Mouse (Mus musculus) hindbrain, embryonic 11.5 days (tissue): ENCODE data around the gene Sbno2. TPM values are rescaled to one million over a fixed set of nuclear protein-coding genes. Genes with fewer than 3 reads are reported as not detected.

ENCODE experiments used
- ATAC-seq: fragments of 200-750 bp; cut with Nextera tagmentation; 2 replicates; pipeline ENCODE4 v1.8.0; 2017; ENCODE audit warnings: mild to moderate bottlenecking, moderate TSS enrichment, moderate library complexity; ENCODE audit not compliant: low FRiP score
- DNase-seq: peaks from one replicate; pipeline ENCODE4 v3.0.0-alpha.2; 2015; ENCODE audit warnings: low spot score
- H3K27ac ChIP-seq: fragments of 300-500 bp; sonication (generic); 2 replicates; pipeline ENCODE4 v1.5.1; 2014; ENCODE audit warnings: mild to moderate bottlenecking, low read depth, low read length
- H3K27me3 ChIP-seq: fragments of 300-500 bp; sonication (generic); 2 replicates; pipeline ENCODE4 v1.6.1; 2014; ENCODE audit warnings: mild to moderate bottlenecking, low read length, moderate library complexity, mixed read lengths; ENCODE audit not compliant: control insufficient read depth, insufficient read depth
- H3K36me3 ChIP-seq: fragments of 300-500 bp; sonication (generic); 2 replicates; pipeline ENCODE4 v1.6.1; 2014; ENCODE audit warnings: mild to moderate bottlenecking, low read length, moderate library complexity, mixed read lengths; ENCODE audit not compliant: control insufficient read depth, insufficient read depth
- H3K4me1 ChIP-seq: fragments of 300-500 bp; sonication (generic); replicated peaks from 2 replicates; pipeline ENCODE4 v1.6.1; 2014; ENCODE audit warnings: low read length, mixed read lengths; ENCODE audit not compliant: control insufficient read depth, insufficient read depth
- H3K4me2 ChIP-seq: fragments of 300-500 bp; sonication (generic); replicated peaks from 2 replicates; pipeline ENCODE4 v1.6.1; 2014; ENCODE audit warnings: mild to moderate bottlenecking, low read depth, low read length
- H3K4me3 ChIP-seq: fragments of 300-500 bp; sonication (generic); 2 replicates; pipeline ENCODE4 v1.5.1; 2014; ENCODE audit warnings: low read depth, low read length
- H3K9ac ChIP-seq: fragments of 300-500 bp; sonication (generic); 2 replicates; pipeline ENCODE4 v1.6.1; 2014; ENCODE audit warnings: low read depth, low read length
- H3K9me3 ChIP-seq: fragments of 300-500 bp; sonication (generic); 2 replicates; pipeline ENCODE4 v1.6.1; 2016; ENCODE audit warnings: low read length; ENCODE audit not compliant: control insufficient read depth
- WGBS: fragments of 180-500 bp; shearing (Covaris S2); extraction: QIAGEN DNeasy Blood & Tissue Kit; methylation state at CpG from one replicate; pipeline ENCODE4 v1.1.7; 2014; 5-methylcytosine and 5-hydroxymethylcytosine counted together
- polyA plus RNA-seq: library from polyadenylated mRNA; unstranded; fragments of >200 nt; fragmentation: Nextera tagmentation; extraction: Ambion mirVana; gene quantifications from 2 replicates; pipeline ENCODE4 v1.2.1, GENCODE M21; 2014

The Sbno2 gene
- polyA plus RNA-seq, 1 experiment from 2014 or later, result 9.5 TPM

- Histone ChIP-seq H3K27ac (no peak overlapping the region), H3K4me1 (no peaks in the 10 kb centered on the region), H3K36me3 (no peaks in the 10 kb centered on the region; the same call in 1 of the 2 replicates), H3K9ac (no peak overlapping the region), H3K4me3 (no peak overlapping the region), H3K9me3 (no peaks in the 10 kb centered on the region), H3K4me2 (no peak overlapping the region), H3K27me3 (no peaks in the 10 kb centered on the region)
- no peak for ATAC-seq
- no peak for DNase-seq
- 88% methylated on average over 16 of the region's 16 CpGs for WGBS
These were observed 24.8 kb downstream of the Sbno2 start for GRCm38 (mm10) chr10:80080396-80081070.

- no peaks in the 10 kb centered on the region for H3K36me3 ChIP-seq
- H3K27ac ChIP-seq, result no peak overlapping the region
- no peak overlapping the region for H3K4me3 ChIP-seq
- DNase-seq (no peak), ATAC-seq (no peak)
- WGBS, result 90% methylated on average over 1 of the region's 1 CpGs
- peaks cover 2% of the 10 kb centered on the region; the same call in 1 of the 2 replicates for H3K4me1 ChIP-seq
- H3K27me3 ChIP-seq, result no peaks in the 10 kb centered on the region
- H3K9ac ChIP-seq, result no peak overlapping the region
- no peaks in the 10 kb centered on the region for H3K9me3 ChIP-seq
- no peak overlapping the region for H3K4me2 ChIP-seq
These were observed 27.0 kb downstream of the Sbno2 start for GRCm38 (mm10) chr10:80078366-80078765.

GRCm38 (mm10) chr10:80077312-80077711 lies 28.1 kb downstream of the Sbno2 start:
- peaks cover 2% of the 10 kb centered on the region; the same call in 1 of the 2 replicates for H3K4me1 ChIP-seq
- H3K4me3 ChIP-seq, result no peak overlapping the region
- no peaks in the 10 kb centered on the region for H3K36me3 ChIP-seq
- no peaks in the 10 kb centered on the region for H3K9me3 ChIP-seq
- DNase-seq (no peak), ATAC-seq (no peak)
- H3K27me3 ChIP-seq, result no peaks in the 10 kb centered on the region
- H3K9ac ChIP-seq, result no peak overlapping the region
- no peak overlapping the region for H3K27ac ChIP-seq
- H3K4me2 ChIP-seq, result no peak overlapping the region
- 85% methylated on average over 5 of the region's 5 CpGs for WGBS

- Histone ChIP-seq H3K4me2 (no peak overlapping the region), H3K36me3 (no peaks in the 10 kb centered on the region), H3K27me3 (no peaks in the 10 kb centered on the region), H3K27ac (no peak overlapping the region), H3K4me3 (no peak overlapping the region), H3K9ac (no peak overlapping the region), H3K9me3 (no peaks in the 10 kb centered on the region), H3K4me1 (peaks cover 2% of the 10 kb centered on the region; the same call in 1 of the 2 replicates)
- ATAC-seq, result no peak
- 94% methylated on average over 4 of the region's 4 CpGs for WGBS
- DNase-seq, result no peak
These were observed 29.0 kb downstream of the Sbno2 start for GRCm38 (mm10) chr10:80076386-80076785.

GRCm38 (mm10) chr10:80075924-80076323 lies 29.4 kb downstream of the Sbno2 start:
- 33% methylated on average over 1 of the region's 1 CpGs for WGBS
- H3K4me1 ChIP-seq, result peaks cover 2% of the 10 kb centered on the region; the same call in 1 of the 2 replicates
- H3K9me3 ChIP-seq, result no peaks in the 10 kb centered on the region
- H3K4me2 ChIP-seq, result no peak overlapping the region
- DNase-seq (no peak), ATAC-seq (no peak)
- no peak overlapping the region for H3K9ac ChIP-seq
- H3K27me3 ChIP-seq, result no peaks in the 10 kb centered on the region
- no peak overlapping the region for H3K4me3 ChIP-seq
- H3K36me3 ChIP-seq, result no peaks in the 10 kb centered on the region
- H3K27ac ChIP-seq, result no peak overlapping the region

- peaks cover 2% of the 10 kb centered on the region; the same call in 1 of the 2 replicates for H3K4me1 ChIP-seq
- WGBS, result 21% methylated on average over 28 of the region's 28 CpGs
- no peak; the same call in 1 of the 2 replicates for ATAC-seq
- H3K36me3 ChIP-seq, result no peaks in the 10 kb centered on the region
- H3K27me3 ChIP-seq, result no peaks in the 10 kb centered on the region
- no peaks in the 10 kb centered on the region for H3K9me3 ChIP-seq
- no peak overlapping the region for H3K4me3 ChIP-seq
- no peak overlapping the region; the same call in 1 of the 2 replicates for H3K4me2 ChIP-seq
- no peak overlapping the region for H3K9ac ChIP-seq
- no peak for DNase-seq
- H3K27ac ChIP-seq, result no peak overlapping the region
These were observed 30.4 kb downstream of the Sbno2 start for GRCm38 (mm10) chr10:80074813-80075601.

- no peaks in the 10 kb centered on the region for H3K36me3 ChIP-seq
- H3K27me3 ChIP-seq, result no peaks in the 10 kb centered on the region
- ATAC-seq (no peak), DNase-seq (no peak)
- no peak overlapping the region for H3K4me2 ChIP-seq
- no peak overlapping the region for H3K9ac ChIP-seq
- H3K4me3 ChIP-seq, result no peak overlapping the region
- 80% methylated on average over 20 of the region's 20 CpGs for WGBS
- peaks cover 2% of the 10 kb centered on the region; the same call in 1 of the 2 replicates for H3K4me1 ChIP-seq
- no peak overlapping the region for H3K27ac ChIP-seq
- H3K9me3 ChIP-seq, result no peaks in the 10 kb centered on the region
These were observed 32.5 kb downstream of the Sbno2 start for GRCm38 (mm10) chr10:80072623-80073489.

GRCm38 (mm10) chr10:80071516-80071900 lies 33.9 kb downstream of the Sbno2 start:
- Histone ChIP-seq H3K36me3 (no peaks in the 10 kb centered on the region), H3K9me3 (no peaks in the 10 kb centered on the region), H3K27me3 (no peaks in the 10 kb centered on the region), H3K9ac (no peak overlapping the region), H3K4me3 (no peak overlapping the region), H3K4me1 (peaks cover 2% of the 10 kb centered on the region; the same call in 1 of the 2 replicates), H3K4me2 (no peak overlapping the region), H3K27ac (peak overlapping the region; percentile 49)
- 87% methylated on average over 3 of the region's 3 CpGs for WGBS
- no peak for ATAC-seq
- no peak for DNase-seq
